Mouse (Mus musculus) frontal cortex, postnatal 14 days (tissue): ENCODE measurements around the gene Dennd4c.

ENCODE experiments used
- DNase-seq, 2 experiments: peaks; one replicate each; pipeline ENCODE4 v3.0.0; 2022; ENCODE audit warnings: low spot score in 2 of 2

Gene Dennd4c

DNA sequence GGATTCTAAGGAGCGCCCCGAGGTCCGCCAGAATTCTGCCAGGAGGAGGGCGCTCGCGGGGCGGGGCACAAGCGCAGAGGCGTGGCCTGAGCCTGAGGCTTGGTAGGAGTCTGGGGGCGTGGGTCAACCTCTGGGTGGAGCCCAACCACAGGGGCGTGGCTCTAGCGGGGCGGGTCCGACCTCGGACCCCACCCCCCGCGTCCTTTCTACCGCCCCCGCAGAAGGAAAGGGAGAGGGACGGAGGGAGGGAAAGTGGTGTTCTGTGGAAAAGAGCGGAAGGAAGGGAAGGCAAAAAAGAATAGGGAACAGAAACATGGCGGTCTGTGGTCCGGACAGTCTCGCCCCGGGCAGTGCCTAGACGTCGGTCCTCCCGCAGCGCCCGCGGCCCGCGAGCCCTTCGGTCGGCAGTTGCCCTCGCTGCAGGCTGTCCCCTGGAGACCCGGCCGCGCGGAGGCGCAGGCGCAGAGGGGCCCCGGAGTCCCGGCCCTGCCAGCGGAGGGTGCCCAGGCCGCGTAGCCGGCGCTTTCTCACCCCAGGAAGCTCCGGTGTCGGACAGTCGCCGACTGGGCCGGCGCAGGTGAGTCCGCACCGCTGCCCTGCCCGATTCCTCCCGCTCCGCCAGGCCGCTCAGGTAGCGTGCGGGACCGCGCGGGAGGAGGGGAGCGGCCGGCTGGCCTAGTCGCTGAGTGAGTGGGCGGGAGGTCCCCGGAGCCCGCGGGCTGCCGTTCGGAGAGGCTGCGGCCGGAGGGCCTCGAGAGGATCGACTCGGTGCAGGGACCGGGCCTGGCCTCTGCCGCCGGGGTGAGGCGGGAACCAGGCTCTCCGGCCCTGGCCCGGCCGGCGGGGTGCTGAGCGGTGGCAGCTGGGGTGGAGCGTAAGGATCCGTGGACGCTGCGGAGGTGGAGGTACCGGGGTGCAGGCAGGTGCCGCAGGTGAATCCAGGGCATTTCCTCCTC lies at the start of gene Dennd4c:
TSS of gene Dennd4c (plus strand) at position 220 of the 956 bp plus-strand sequence.
- DNase-seq, result peak; percentile 69 to 77

DNA sequence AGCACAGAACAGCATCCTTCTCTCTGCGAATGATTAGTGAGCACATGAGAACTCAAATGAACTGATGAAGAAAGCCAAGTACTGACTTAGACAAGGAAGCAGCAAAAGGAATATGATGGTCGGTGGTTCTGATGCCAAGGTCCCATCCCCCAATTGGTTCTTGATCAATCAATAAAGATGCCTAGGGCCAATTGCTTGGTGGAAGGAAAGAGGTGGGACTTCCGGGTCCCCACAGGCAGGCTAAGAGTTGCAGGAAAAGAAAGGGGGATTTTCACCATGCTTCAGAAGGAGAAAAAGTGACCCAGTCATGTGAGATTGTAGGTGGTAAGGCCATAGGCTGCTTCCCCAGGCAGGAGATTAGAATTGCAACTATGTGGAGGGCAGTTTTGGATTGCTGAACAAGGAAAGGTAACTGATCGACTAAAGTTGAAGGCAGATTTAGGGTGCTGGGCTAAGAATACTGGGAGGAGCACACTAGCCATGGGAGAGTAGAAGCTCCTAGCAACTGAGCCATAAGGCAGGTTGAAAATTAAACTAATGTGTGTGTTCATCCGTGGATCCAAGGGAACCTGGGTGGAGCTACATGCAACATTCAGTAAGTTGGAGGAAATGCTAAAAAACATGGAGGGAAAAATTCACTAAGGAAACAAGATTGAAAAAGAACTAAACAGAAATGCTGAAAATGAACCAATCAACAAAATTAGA lies 49.0 kb upstream of the Dennd4c start:
- no peak for DNase-seq

DNA sequence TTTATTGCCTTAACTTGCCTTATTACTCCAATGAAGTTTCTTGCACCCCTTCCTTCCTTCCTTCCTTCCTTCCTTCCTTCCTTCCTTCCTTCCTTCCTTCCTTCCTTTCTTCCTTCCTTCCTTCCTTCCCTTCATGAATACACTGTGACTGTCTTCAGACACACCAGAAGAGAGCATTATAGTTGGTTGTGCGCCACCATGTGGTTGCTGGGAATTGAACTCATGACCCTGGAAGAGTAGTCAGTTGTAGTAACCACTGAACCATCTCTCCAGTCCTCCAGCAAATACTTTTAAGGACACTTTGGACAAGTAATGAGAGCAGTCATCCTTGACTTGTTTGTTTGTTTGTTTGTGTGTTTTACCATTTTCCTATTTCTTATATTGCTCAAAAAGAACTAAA lies 39.6 kb upstream of the Dennd4c start:
- DNase-seq, result no peak

DNA sequence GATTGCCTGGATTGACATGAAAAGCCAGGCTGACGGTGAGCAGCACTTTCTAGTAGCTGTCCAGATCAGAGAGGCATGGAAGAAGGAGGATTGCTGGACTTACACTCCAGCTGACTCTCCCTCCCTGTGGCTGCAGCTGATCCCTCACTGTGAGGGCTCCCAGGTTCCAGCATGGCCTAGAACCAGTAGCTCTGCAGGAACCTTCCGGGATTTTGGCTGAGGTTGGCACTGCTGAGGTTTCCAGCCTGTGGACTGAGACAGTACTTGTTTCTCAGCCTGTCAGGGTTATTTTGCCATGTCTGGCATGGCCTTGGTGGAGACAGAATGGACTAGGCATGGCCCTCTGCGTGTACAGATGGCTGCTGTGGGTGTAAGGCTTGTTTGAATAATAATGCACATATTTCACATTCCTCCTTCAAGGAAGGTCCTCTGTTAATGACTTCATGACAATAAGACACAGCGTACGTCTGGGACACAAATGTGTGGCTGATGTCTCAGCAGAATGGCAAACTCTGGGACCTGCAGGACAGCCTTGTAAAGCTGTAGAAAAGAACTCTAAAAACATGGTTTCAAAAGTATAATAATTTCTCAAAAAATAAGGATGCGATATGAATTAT lies 38.2 kb upstream of the Dennd4c start:
- no peak for DNase-seq

DNA sequence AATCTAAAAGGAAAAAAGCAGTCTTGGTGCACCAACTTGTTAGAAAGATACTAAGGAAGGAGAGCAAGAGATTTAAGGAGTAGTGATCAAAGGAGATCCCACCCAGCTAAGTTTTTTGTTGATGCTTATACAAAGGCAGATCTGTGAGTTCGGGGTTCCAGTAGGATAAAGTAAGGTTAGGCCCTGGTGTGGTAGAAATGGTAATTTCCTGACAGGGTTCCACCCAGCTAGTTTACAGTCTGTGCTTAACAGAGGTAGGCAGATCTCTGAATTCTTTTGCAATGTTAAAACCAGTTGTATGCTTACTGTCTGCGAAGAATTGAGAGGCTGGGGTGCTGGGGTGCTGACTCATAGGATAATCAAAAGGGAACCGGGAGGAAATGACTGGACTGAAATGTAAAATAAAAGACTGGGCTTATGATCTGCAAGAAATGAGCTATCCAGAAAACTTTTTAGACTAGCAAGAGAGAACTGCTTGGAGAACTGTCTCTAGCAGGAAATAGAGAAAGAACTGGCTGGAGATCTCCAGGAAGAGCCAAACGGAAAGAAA lies 37.6 kb upstream of the Dennd4c start:
- no peak for DNase-seq

DNA sequence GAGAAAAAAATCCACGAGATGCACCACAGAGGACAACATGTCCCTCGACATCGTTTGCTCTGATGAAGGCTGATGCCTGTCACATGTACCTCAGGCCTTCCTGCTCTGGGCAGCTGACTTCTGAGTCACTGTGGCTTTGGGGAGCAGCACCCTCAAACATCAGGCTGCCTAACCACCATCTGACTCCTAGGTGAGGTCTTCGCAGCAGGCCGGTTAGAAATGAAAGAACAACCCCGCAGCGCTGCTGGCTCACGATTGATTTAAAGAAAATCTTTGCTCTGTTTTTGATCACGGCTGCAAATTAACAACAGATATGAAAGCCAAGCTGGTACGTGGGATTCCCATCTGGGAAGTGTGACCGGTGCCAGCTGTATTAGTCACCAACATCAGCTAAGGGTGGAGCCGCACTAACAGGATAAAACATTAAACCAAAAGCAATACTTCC lies 35.6 kb upstream of the Dennd4c start:
- DNase-seq, result peak; percentile 13 to 19

DNA sequence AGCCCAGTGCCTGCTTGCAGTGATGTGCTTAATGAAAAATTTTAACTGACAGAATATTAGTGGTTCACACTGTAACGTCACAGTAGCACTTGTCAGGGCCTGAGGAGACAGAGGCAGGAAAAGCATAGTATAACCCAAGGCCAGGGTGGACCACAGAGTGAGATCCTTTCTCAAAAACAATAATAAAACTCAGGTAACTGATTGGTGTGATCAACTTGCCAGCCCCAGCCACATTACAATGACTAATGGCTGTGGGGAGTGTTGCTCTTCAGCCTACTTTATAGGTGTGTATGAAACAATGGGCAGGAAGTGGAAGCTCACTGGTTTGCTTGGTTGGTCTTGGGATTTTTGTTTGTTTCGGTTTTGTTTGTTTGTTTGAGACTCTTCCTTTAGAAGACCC lies 34.8 kb upstream of the Dennd4c start:
- no peak for DNase-seq

DNA sequence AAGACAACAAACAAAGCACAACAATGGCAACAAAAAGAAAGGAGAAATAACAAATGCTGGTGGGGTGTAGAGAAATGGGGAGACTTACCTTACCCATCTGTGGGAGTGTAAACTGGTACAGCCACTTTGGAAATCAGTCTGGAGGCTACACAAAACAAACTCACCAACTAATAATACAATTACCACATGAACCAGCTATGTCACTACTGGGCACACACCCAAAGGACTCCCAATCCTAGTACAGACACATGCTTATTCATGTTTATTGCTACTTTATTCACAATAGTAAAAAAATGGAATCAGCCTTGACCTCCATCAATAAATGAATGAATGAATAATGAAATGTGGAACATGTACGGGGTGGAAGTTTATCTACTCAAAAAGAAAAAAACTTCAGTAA lies 33.0 kb upstream of the Dennd4c start:
- DNase-seq, result no peak

DNA sequence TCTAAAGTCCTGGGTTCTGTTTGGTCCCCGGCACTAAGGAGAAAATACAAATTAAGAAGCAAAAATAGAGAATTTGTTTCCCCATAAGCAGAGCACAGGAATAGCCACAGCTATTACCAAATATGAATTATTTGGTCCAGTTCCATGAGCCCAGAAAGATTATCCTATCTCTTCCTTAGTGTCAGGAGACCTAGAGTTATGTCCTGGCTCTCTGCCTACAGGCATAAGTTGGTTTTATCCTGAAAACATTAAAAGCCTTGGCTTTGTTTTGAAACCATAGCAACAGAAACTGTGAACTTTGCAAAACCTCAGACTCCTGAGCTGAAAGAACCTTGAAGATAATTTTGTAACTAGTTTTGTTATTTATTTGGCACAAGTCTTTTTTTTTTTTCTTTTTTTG lies 31.2 kb upstream of the Dennd4c start:
- DNase-seq, result no peak

DNA sequence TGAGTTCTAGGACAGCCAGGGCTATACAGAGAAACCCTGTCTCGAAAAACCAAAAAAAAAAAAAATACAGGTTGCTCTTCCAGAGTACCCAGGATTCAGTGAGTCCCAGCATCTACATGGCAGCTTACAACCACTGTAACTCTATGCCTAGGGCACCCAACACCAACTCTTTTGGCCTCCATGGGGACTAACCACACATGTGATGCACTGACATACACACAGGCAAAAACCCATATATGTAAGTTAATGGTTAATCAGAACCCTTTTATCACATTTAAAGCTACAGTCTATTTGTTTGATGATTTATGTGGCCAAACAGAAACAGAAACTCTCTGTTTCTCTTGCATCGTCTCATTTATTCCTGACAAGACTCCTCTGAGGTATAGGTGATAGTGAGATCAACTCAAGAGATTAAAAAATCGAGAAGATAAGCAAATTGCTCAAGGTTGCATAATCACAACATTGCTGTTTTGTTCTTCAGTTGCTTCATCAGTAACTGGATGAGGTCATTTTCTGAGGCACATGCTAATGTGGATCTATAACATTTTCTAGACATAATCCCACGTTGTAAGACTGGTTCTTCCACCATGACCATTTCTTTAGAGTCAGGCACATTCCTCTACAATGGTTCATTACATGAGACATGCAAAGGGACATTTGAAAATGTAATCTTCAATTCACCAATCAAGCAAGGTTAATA lies 29.3 kb upstream of the Dennd4c start:
- DNase-seq, result no peak

DNA sequence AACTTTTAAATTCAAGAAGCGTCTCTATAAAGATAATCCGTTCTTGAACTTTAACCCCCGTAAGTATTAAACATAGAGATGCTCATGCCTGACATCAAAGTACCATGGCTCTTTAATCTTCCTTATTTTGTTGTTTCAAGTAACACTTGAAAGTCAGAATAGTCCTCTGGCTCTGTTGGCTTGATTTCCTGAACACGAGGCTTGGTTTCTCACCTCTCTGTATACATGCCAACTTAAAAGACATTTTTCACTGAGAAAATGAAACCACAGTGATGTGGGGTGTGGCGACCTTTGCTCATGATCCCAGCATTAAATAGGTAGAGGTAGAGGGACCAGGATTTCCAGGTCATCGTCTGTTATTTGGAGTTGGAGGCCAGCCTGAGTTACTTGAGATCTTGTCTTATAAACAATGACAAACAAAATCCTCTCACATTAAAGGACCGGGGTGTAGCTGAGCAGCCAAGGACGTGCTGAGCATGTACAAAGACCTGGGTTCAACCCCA lies 26.4 kb upstream of the Dennd4c start:
- DNase-seq, result no peak

DNA sequence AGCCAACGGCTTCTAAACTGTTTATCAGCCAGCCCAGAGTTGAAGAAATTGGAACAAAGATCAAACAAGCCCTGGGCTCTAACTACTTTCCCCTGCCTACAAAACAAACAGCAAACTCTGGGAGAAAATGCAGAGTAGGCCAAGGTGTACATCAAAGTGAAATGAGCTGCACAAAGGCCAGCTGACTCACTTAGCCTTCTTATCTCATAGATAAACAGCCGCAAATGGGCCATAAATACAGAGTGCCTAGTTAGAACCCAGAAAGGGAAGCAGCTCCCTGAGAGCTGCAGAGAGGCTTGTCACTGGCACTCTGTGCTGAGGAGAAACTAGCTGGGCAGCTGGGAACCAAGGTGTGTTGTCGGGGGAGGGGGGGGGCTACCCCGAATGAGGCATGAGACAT lies 23.2 kb upstream of the Dennd4c start:
- no peak for DNase-seq

DNA sequence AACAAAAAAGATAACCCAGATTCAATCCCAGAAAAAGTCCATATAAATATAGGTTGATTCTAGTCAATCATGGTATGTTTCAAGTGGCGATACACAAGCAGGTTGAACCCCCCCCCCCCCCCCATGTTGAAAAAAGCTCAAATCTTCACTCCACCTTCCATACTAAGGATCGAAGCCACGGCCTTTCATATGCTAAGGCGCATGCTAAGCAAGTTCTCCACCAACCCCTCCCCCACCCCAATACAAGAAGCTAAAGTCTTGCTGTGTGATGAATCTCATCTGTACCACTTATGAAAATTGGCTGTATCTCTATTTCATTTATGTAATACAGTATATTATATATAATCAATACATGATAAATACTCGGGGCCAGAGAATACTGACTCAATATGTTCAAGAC lies 22.2 kb upstream of the Dennd4c start:
- no peak for DNase-seq

DNA sequence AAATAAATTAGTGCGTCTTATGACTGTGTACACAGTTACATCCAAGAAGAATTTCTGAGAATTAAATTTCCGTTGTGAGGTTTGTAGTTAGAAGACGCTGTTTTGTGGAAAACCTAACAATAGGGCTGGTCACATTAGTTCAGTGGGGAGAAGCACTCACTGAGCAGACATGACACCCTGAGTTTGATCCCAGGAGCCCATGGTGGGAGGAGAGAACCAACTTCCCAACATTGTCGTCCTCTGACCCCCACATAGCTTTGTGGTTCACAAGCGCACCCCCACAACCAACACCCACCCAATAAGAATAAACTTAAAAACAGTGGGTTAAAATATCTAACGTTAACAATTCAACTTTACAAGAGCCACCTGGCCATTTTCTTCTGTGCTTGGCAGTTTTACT lies 18.5 kb upstream of the Dennd4c start:
- no peak for DNase-seq

DNA sequence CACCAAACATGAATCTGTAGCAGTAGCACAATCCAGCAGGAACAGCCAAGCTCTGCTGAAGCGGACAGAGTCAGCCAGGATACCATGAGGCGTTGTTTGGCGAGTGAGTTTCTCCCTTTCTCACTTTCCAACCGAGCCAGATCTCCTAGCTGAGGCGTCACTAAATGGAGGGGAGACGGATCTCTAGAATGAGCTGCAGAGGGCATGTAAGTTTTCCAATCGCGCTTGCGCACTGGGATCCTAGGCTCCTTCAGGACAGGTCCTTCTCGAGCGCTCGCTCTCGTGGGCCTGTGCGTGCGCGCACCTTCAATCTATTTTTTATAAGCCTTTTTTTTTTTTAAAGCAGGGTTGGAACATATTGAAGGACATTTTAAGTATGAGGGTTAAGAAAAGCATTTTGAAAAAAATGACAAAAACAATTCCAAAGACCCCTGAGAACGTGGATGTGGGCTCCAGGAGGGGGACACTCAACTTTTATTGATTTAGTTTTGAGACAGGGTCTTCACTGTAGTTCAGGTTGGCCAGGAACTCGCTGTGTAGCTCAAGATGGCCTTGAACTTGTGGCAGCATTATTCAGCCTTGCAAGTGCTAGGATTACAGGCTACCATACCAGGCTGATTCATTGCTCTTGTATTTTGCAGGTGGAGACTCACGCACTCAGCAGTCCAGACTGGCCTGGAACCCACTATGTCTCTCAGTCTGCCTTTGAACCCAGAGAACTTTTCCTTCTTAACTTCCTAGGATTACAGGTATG lies 14.1 kb upstream of the Dennd4c start:
- no peak for DNase-seq

DNA sequence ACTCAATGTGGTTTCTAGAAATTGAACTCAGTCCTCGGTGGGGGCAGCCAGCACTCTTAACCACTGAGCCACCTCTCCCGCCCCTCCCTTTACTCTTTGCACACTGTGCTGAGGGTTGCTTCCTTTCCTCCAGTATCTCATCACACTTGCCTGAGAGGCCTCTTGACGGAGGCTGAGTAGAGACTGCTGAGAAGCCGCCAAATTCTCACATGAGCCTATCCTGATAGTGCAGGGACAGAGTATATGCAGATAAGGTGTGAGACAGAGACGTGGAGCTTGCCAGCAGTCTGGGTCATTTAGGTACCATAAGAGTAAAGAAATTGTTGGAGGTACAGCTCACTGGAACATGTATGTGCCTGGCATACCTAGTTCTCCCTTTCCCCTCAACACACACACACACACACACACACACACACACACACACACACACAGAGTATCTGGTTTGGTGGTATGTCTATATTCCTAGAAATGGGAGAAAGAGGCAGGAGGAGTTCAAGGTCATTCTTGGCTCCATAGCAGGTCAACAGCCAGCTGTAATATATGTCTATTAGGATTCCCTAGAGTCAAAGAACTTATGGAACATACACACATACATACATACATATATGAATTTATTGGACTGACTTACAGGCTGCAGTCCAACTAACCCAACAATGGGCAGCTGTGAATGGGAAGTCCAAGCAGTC lies 8.9 kb upstream of the Dennd4c start:
- no peak for DNase-seq

DNA sequence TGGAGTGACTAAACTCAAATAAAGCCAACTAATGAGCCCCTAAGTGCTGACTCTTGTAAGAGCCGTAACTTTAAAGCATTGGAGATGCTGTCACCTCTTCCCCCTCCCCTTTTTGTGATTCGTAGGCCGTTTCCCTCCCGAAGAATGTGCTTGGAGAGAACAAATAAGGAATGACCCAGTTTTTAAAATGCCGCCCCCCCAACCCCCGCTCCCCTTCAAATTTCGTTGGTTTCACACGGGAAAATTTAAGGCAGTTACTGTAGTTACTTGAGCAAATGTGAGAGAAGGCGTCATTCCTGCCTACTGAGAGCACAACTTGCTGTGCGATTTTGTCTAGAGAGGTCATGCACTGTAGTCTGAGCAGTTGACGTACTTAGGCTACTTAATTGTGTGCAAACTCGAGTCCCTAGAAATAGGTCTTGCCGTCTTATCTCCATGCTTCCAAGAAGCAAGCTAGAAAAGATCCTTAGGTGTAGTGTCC lies 1.0 kb downstream of the Dennd4c start:
- DNase-seq, result peak; percentile 38 to 42

DNA sequence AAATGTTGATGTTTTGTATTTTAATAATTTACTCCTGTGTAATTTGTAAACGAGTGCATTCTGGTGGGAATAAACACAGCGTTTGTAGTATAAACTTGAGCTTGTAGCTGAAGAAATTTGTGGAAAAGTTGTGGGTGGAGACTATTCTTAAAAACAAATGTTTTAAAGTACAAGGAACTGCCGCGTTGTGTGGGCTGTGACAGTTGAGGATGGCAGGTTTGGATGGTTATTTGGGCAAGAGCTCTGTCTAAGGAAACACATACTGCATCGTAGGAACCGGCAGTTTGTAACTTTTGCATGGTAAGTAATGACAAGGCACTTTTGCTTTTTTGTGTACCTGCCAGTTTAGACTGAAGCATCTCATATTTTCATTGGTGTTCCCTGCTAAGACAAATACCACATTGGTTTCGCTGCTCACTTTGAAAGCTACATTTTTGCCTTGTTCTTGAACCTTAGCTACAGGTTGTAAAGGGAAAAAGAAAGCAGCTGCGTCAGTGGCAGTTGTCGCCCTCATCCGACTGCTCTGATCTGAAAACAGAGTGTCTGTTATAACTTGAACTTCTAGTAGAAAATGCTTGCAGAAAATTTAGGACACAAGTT lies 2.1 kb downstream of the Dennd4c start:
- no peak for DNase-seq

DNA sequence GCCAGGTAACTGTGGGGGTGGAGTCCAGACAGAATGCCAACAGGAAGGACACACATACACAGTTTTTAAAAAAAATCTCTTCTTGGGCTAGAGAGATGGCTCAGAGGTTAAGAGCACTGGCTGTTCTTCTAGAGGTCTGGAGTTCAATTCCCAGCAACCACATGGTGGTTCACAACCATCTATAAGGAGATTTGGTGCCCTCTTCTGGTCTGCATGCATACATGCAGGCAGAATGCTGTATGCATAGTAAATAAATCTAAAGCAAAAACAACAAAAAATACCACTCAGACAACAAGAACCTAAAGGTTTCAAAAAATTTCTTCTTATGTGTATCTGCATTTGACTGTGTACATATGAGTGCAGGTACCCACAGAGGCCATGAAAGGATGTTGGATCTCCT lies 16.0 kb downstream of the Dennd4c start:
- DNase-seq, result no peak

DNA sequence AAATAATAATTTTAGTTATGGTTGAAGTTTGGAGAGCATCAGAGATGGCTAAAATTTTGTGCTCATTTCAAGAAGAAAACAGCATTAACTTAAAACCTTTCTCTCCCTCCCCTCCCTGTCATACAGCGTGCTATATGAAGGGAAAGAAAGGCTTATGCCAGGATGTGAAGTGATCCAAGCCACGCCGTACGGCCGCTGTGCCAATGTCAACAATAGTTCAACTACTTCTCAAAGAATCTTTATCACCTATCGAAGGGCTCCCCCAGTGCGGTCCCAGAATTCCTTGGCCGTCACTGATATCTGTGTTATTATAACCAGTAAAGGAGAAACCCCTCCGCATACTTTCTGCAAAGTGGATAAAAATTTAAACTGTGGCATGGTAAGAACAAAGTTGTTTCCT lies 29.2 kb downstream of the Dennd4c start:
- no peak for DNase-seq
